Mouse (Mus musculus) embryonic fibroblast, embryonic 13.5 days (primary cell): Measurements from ENCODE around the gene Med9.

ENCODE experiments used
- CTCF ChIP-seq: IDR thresholded peaks from 2 replicates; pipeline ENCODE4 v1.5.1; 2011; ENCODE audit warnings: mild to moderate bottlenecking, control low read depth, low read length, moderate library complexity, borderline replicate concordance; ENCODE audit not compliant: insufficient read depth
- POLR2A ChIP-seq: IDR thresholded peaks from 2 replicates; pipeline ENCODE4 v1.6.1; 2011; ENCODE audit warnings: low read depth, mild to moderate bottlenecking, control low read depth, low read length, moderate library complexity

GRCm38 (mm10) chr11:59940645-59941044 lies 7.4 kb upstream of the Med9 start:
- TF ChIP-seq POLR2A (no peak), CTCF (no peak)
